Mouse (Mus musculus): ENCODE measurements around the gene Cct3. TPM values are rescaled to one million over a fixed set of nuclear protein-coding genes. Genes with fewer than 3 reads are reported as not detected.
"Not testable (repeated sequence)": the region's sequence is repeated elsewhere in the genome, so short reads cannot be mapped to it uniquely, and the experiment has no call there.

The Cct3 gene
- total and polyA plus RNA-seq, 3 experiments, result 124 to 172 (median 169) TPM

GRCm38 (mm10) chr3:88274002-88274401, 22.9 kb upstream of the Cct3 start:
- TF ChIP-seq EP300 (IDR thresholded peaks at IDR 0.05; ENCODE audit: insufficient read depth, low read depth, low read length) (no peak), CTCF (IDR thresholded peaks at IDR 0.05) (peak; percentile 34)
- Histone ChIP-seq H3K4me3 (no peak overlapping the region), H3K36me3 (ENCODE audit: control insufficient read depth, insufficient read depth, low read length) (no peaks in the 10 kb centered on the region), H3K79me2 (replicated peaks; ENCODE audit: control insufficient read depth, insufficient read depth, low read length) (no peaks in the 10 kb centered on the region), H3K27ac (no peak overlapping the region), H3K9ac (ENCODE audit: low read depth, low read length) (no peak overlapping the region), H3K4me1 (ENCODE audit: control insufficient read depth, insufficient read depth, low read length) (no peaks in the 10 kb centered on the region), H3K27me3 (ENCODE audit: control insufficient read depth, insufficient read depth, low read length) (no peaks in the 10 kb centered on the region)
- intact Hi-C loops (cut with DNase I), result no loop called here
- 93% methylated on average over 4 of the region's 4 CpGs for WGBS
- no peak for DNase-seq

- Histone ChIP-seq H3K9ac (ENCODE audit: low read depth, low read length) (no peak overlapping the region), H3K79me2 (replicated peaks; ENCODE audit: control insufficient read depth, insufficient read depth, low read length) (no peaks in the 10 kb centered on the region), H3K36me3 (ENCODE audit: control insufficient read depth, insufficient read depth, low read length) (no peaks in the 10 kb centered on the region), H3K27ac (no peak overlapping the region), H3K4me1 (ENCODE audit: control insufficient read depth, insufficient read depth, low read length) (no peaks in the 10 kb centered on the region), H3K27me3 (ENCODE audit: control insufficient read depth, insufficient read depth, low read length) (no peaks in the 10 kb centered on the region), H3K4me3 (no peak overlapping the region)
- no peak for DNase-seq
- intact Hi-C loops (cut with DNase I), result no loop called here
- 73% methylated on average over 2 of the region's 2 CpGs for WGBS
- TF ChIP-seq POLR2A (IDR thresholded peaks at IDR 0.05; ENCODE audit: insufficient read depth, low read depth, low read length) (no peak), CTCF (IDR thresholded peaks at IDR 0.05) (no peak), EP300 (IDR thresholded peaks at IDR 0.05; ENCODE audit: insufficient read depth, low read depth, low read length) (no peak)
Measured at GRCm38 (mm10) chr3:88276121-88276520, 20.8 kb upstream of the Cct3 start.

GRCm38 (mm10) chr3:88276529-88277143, 20.3 kb upstream of the Cct3 start:
- H3K4me3 ChIP-seq, result no peak overlapping the region
- intact Hi-C loops (cut with DNase I), result no loop called here
- no peak for DNase-seq
- WGBS, result 48% methylated on average over 7 of the region's 7 CpGs
- no peaks in the 10 kb centered on the region for H3K4me1 ChIP-seq (ENCODE audit: control insufficient read depth, insufficient read depth, low read length)
- TF ChIP-seq EP300 (IDR thresholded peaks at IDR 0.05; ENCODE audit: insufficient read depth, low read depth, low read length) (no peak), CTCF (IDR thresholded peaks at IDR 0.05) (peak; percentile 63), POLR2A (IDR thresholded peaks at IDR 0.05; ENCODE audit: insufficient read depth, low read depth, low read length) (no peak)
- no peaks in the 10 kb centered on the region for H3K79me2 ChIP-seq (replicated peaks; ENCODE audit: control insufficient read depth, insufficient read depth, low read length)
- no peak overlapping the region for H3K27ac ChIP-seq
- H3K27me3 ChIP-seq (ENCODE audit: control insufficient read depth, insufficient read depth, low read length), result no peaks in the 10 kb centered on the region
- no peak overlapping the region for H3K9ac ChIP-seq (ENCODE audit: low read depth, low read length)
- no peaks in the 10 kb centered on the region for H3K36me3 ChIP-seq (ENCODE audit: control insufficient read depth, insufficient read depth, low read length)

GRCm38 (mm10) chr3:88280035-88280434, 16.9 kb upstream of the Cct3 start:
- intact Hi-C loops (cut with DNase I), result no loop called here

GRCm38 (mm10) chr3:88281141-88281916, 15.6 kb upstream of the Cct3 start:
- H3K79me2 ChIP-seq (replicated peaks; ENCODE audit: control insufficient read depth, insufficient read depth, low read length); intact Hi-C loops (cut with DNase I); H3K36me3 ChIP-seq (ENCODE audit: control insufficient read depth, insufficient read depth, low read length); H3K27me3 ChIP-seq (ENCODE audit: control insufficient read depth, insufficient read depth, low read length); DNase-seq; H3K4me1 ChIP-seq (ENCODE audit: control insufficient read depth, insufficient read depth, low read length); H3K27ac ChIP-seq; H3K9ac ChIP-seq (ENCODE audit: low read depth, low read length); H3K4me3 ChIP-seq: not testable (repeated sequence)
- WGBS, result 68% methylated on average over 11 of the region's 11 CpGs

More at GRCm38 (mm10) chr3:88280035-88280434, 16.9 kb upstream of the Cct3 start:
- WGBS, result 86% methylated on average over 2 of the region's 2 CpGs
- Histone ChIP-seq H3K4me1 (ENCODE audit: control insufficient read depth, insufficient read depth, low read length) (no peaks in the 10 kb centered on the region), H3K4me3 (no peak overlapping the region), H3K27ac (no peak overlapping the region), H3K79me2 (replicated peaks; ENCODE audit: control insufficient read depth, insufficient read depth, low read length) (no peaks in the 10 kb centered on the region), H3K36me3 (ENCODE audit: control insufficient read depth, insufficient read depth, low read length) (no peaks in the 10 kb centered on the region), H3K27me3 (ENCODE audit: control insufficient read depth, insufficient read depth, low read length) (no peaks in the 10 kb centered on the region), H3K9ac (ENCODE audit: low read depth, low read length) (no peak overlapping the region)
- DNase-seq, result no peak
- TF ChIP-seq CTCF (IDR thresholded peaks at IDR 0.05) (no peak), POLR2A (IDR thresholded peaks at IDR 0.05; ENCODE audit: insufficient read depth, low read depth, low read length) (no peak), EP300 (IDR thresholded peaks at IDR 0.05; ENCODE audit: insufficient read depth, low read depth, low read length) (no peak)

- H3K27ac ChIP-seq; H3K4me1 ChIP-seq (ENCODE audit: control insufficient read depth, insufficient read depth, low read length); H3K27me3 ChIP-seq (ENCODE audit: control insufficient read depth, insufficient read depth, low read length); intact Hi-C loops (cut with DNase I); H3K9ac ChIP-seq (ENCODE audit: low read depth, low read length); H3K4me3 ChIP-seq; DNase-seq; H3K79me2 ChIP-seq (replicated peaks; ENCODE audit: control insufficient read depth, insufficient read depth, low read length); H3K36me3 ChIP-seq (ENCODE audit: control insufficient read depth, insufficient read depth, low read length): not testable (repeated sequence)
- 95% methylated on average over 14 of the region's 14 CpGs for WGBS
Measured at GRCm38 (mm10) chr3:88284815-88285564, 11.9 kb upstream of the Cct3 start.

- H3K36me3 ChIP-seq (ENCODE audit: control insufficient read depth, insufficient read depth, low read length); intact Hi-C loops (cut with DNase I); H3K27me3 ChIP-seq (ENCODE audit: control insufficient read depth, insufficient read depth, low read length); H3K4me1 ChIP-seq (ENCODE audit: control insufficient read depth, insufficient read depth, low read length); H3K79me2 ChIP-seq (replicated peaks; ENCODE audit: control insufficient read depth, insufficient read depth, low read length); H3K27ac ChIP-seq; H3K9ac ChIP-seq (ENCODE audit: low read depth, low read length); H3K4me3 ChIP-seq; DNase-seq: not testable (repeated sequence)
- WGBS, result 86% methylated on average over 2 of the region's 2 CpGs
Measured at GRCm38 (mm10) chr3:88285565-88285895, 11.4 kb upstream of the Cct3 start.
